Mouse (Mus musculus): ENCODE measurements around the gene Usp3.

- TF ChIP-seq MYOD1 (IDR thresholded peaks at IDR 0.05; ENCODE audit: control insufficient read depth in 1 of 3, insufficient read length in 2 of 3, low read depth in 2 of 3) (no peak), USF1 (IDR thresholded peaks at IDR 0.05; ENCODE audit: low read depth) (no peak), POLR2A (IDR thresholded peaks at IDR 0.05; ENCODE audit: insufficient read length, low read depth) (no peak), POLR2AphosphoS2 (IDR thresholded peaks at IDR 0.05; ENCODE audit: insufficient read length, low read depth) (no peak), CEBPB (IDR thresholded peaks at IDR 0.05; ENCODE audit: insufficient read depth, poor library complexity, severe bottlenecking) (no peak), REST (IDR thresholded peaks at IDR 0.05; ENCODE audit: insufficient read depth, insufficient read length) (no peak), E2F4 (IDR thresholded peaks at IDR 0.05; ENCODE audit: insufficient read depth) (no peak), MYOG (IDR thresholded peaks at IDR 0.05; ENCODE audit: control insufficient read depth in 1 of 3, insufficient read depth in 1 of 3, insufficient read length in 2 of 3, low read depth in 2 of 3) (no peak), TCF12 (IDR thresholded peaks at IDR 0.05; ENCODE audit: insufficient read depth, poor library complexity, severe bottlenecking) (no peak), MAX (IDR thresholded peaks at IDR 0.05; ENCODE audit: low read depth) (no peak)
Observed at GRCm38 (mm10) chr9:66587016-66587415, 5.9 kb downstream of the Usp3 start.

Data from myocyte (in vitro differentiated cells).